Mouse (Mus musculus) limb, embryonic 11.5 days (tissue): ENCODE measurements at regions not wholly inside any gene's neighbourhood (a gene's known extent, or its start where the extent isn't known, plus 50 kb on each side); places are given as distances from the start of the nearest gene placed in this dataset.

ENCODE experiments used
- ATAC-seq: fragments of 200-750 bp; cut with Nextera tagmentation; 2 replicates; pipeline ENCODE4 v1.8.0; 2017; ENCODE audit warnings: low read depth; ENCODE audit not compliant: insufficient number of reproducible peaks, low FRiP score, low TSS enrichment
- DNase-seq: peaks from one replicate; pipeline ENCODE4 v3.0.0-alpha.2; 2015; ENCODE audit warnings: low spot score
- H3K27ac ChIP-seq: fragments of 300-500 bp; sonication (generic); replicated peaks from 2 replicates; pipeline ENCODE4 v1.5.1; 2014; ENCODE audit warnings: low read depth, mild to moderate bottlenecking, low read length
- H3K27me3 ChIP-seq: fragments of 300-500 bp; sonication (generic); 2 replicates; pipeline ENCODE4 v1.6.1; 2014; ENCODE audit warnings: mild to moderate bottlenecking, low read length, mixed read lengths; ENCODE audit not compliant: control insufficient read depth, insufficient read depth
- H3K36me3 ChIP-seq: fragments of 300-500 bp; sonication (generic); 2 replicates; pipeline ENCODE4 v1.6.1; 2014; ENCODE audit warnings: mild to moderate bottlenecking, low read length, moderate library complexity, mixed read lengths; ENCODE audit not compliant: control insufficient read depth, insufficient read depth
- H3K4me1 ChIP-seq: fragments of 300-500 bp; sonication (generic); 2 replicates; pipeline ENCODE4 v1.6.1; 2014; ENCODE audit warnings: low read length, mixed read lengths; ENCODE audit not compliant: control insufficient read depth, insufficient read depth
- H3K4me2 ChIP-seq: fragments of 300-500 bp; sonication (generic); 2 replicates; pipeline ENCODE4 v1.6.1; 2014; ENCODE audit warnings: low read depth, mild to moderate bottlenecking, moderate library complexity; ENCODE audit not compliant: severe bottlenecking
- H3K4me3 ChIP-seq: fragments of 300-500 bp; sonication (generic); 2 replicates; pipeline ENCODE4 v1.5.1; 2014; ENCODE audit warnings: low read depth, low read length
- H3K9ac ChIP-seq: fragments of 300-500 bp; sonication (generic); 2 replicates; pipeline ENCODE4 v1.6.1; 2014; ENCODE audit warnings: mild to moderate bottlenecking, low read length
- H3K9me3 ChIP-seq: fragments of 300-500 bp; sonication (generic); 2 replicates; pipeline ENCODE4 v1.6.1; 2016; ENCODE audit warnings: low read length; ENCODE audit not compliant: control insufficient read depth
- WGBS: fragments of 180-500 bp; shearing (Covaris S2); extraction: QIAGEN DNeasy Blood & Tissue Kit; methylation state at CpG from one replicate; pipeline ENCODE4 v1.1.7; 2014; 5-methylcytosine and 5-hydroxymethylcytosine counted together

GRCm38 (mm10) chr4:11903861-11904260 is 77.2 kb downstream of the Gm10604 start:
- Histone ChIP-seq H3K4me3 (no peak overlapping the region), H3K27ac (no peak overlapping the region), H3K4me2 (no peak overlapping the region), H3K9me3 (no peaks in the 10 kb centered on the region), H3K36me3 (no peaks in the 10 kb centered on the region), H3K4me1 (no peaks in the 10 kb centered on the region), H3K27me3 (no peaks in the 10 kb centered on the region), H3K9ac (no peak overlapping the region)
- 95% methylated on average over 1 of the region's 1 CpGs for WGBS
- no peak for DNase-seq
- no peak for ATAC-seq

DNA sequence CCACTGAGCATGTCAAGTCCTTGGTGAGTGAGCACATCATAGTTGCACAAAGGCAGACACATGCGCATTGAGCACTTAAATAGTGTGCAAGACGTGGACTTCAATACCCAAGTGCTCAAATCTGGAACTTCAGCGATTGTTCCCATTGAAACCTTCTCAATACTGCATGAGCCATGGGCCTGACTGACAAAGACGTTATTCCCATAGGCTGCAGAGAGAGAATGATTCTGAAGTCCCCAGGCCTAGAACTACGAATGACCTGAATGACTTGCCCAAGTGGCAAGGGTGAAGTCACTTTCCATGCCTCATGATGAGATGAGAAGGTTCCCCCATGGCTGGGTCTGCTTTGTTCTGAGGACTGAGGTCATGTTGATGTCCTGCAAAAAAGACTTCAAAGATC is 77.7 kb downstream of the Gm10604 start:
- Histone ChIP-seq H3K4me2 (no peak overlapping the region), H3K27ac (no peak overlapping the region)

DNA sequence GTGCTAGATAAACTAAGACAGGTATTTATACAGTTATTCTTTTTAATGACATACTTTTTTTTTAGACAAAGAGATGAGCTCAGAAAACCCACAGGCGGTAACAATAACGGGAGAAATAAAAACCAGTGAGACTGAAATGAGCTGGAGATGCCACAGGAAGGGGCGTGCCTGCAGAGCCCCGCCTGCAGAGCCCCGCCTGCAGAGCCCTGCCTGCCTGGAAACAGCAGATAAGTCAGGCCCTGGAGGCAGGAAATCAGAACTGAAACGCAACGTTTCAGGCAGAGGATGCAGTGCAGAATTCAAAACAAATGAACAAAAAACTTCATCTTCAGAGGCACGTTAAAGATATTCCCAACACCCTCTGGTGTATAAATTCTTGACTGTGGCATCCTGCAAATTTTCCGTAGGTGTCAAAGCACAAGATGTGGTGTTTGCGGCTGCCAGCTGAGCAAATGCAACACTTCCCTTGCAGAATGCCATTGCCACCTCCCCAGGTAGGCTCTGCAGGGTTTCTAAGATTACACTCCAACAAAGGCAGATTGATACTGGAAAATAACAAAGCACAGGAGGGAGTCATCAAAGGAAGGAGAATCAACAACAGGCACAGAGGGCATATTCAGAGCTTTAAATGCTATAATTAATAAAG is 81.0 kb downstream of the Gm10604 start:
- ATAC-seq = no peak
- Histone ChIP-seq H3K4me2 (no peak overlapping the region), H3K9me3 (no peaks in the 10 kb centered on the region), H3K27me3 (no peaks in the 10 kb centered on the region), H3K27ac (no peak overlapping the region), H3K36me3 (no peaks in the 10 kb centered on the region), H3K4me1 (no peaks in the 10 kb centered on the region), H3K4me3 (no peak overlapping the region), H3K9ac (no peak overlapping the region)
- WGBS = 12% methylated on average over 10 of the region's 10 CpGs
- no peak for DNase-seq

More for the DNA sequence above, 77.7 kb downstream of the Gm10604 start:
- H3K4me3 ChIP-seq = no peak overlapping the region
- no peak overlapping the region for H3K9ac ChIP-seq
- no peaks in the 10 kb centered on the region for H3K4me1 ChIP-seq
- no peak for ATAC-seq
- no peak for DNase-seq
- no peaks in the 10 kb centered on the region for H3K9me3 ChIP-seq
- no peaks in the 10 kb centered on the region for H3K36me3 ChIP-seq
- H3K27me3 ChIP-seq = no peaks in the 10 kb centered on the region
- WGBS = 93% methylated on average over 5 of the region's 5 CpGs

DNA sequence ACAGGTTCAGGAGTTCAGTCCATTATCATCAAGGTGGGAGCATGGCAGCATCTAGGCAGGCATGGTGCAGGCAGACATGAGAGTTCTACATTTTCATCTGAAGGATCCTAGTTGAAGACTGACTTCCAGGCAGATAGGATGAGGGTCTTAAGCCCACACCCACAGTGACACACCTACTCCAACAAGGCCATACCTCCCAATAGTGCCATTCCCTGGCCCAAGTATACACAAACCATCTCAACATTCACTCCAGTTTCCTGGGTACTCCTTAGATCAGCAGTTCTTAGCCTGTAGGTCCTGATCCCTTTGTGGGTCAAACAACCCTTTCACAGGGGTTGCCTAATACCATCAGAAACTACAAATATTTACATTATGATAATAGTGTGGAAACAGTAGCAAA is 83.8 kb downstream of the Gm10604 start:
- Histone ChIP-seq H3K4me2 (no peak overlapping the region), H3K36me3 (no peaks in the 10 kb centered on the region), H3K4me3 (no peak overlapping the region), H3K27me3 (no peaks in the 10 kb centered on the region), H3K9me3 (no peaks in the 10 kb centered on the region), H3K9ac (no peak overlapping the region), H3K27ac (no peak overlapping the region), H3K4me1 (no peaks in the 10 kb centered on the region)
- ATAC-seq = no peak
- no peak for DNase-seq

DNA sequence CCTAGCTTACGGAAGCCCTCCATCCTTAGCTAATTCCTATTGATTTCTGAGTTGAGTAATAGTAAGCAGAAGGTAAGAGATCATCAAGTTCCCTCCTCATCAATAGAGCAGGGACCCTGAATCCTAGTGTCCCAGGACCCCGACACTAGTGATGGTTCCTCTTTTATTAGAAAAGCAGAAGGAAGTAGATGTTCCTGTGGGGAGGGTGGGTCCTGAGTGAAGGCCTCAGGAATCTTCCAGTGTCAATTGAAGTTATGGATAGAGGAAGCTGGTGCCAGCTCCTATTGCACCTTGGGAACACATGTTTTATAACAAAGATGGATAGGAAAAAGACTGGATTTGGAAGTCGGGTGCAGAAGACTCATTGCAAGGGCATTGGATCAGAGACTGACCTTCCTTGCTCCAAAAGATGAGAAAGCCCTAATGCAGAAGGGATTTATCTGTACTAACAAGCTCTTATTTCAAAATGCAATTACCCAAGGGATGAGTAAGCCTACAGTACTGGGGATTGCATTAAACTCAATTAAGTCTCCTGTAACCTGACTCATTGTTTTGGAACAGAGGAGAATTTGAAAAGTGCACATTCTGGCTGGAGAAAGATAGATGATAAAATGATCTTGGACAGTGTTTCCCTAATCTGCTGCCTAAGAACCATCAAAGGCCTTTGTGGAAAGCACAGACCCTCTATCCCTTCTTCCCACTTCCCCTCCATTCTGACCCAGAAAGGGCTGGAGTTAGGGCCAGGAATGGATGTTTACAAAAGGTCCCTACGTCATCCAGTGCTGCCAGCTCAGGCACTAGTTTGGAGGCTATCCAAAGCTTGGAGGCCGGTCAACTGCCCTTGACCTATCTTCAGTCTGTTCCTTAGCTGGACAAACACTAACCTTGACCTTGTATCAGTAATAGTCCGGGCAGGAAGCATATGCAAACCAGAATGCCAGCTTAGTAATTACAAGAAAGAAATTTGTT is 84.9 kb downstream of the Gm10604 start:
- Histone ChIP-seq H3K9me3 (no peaks in the 10 kb centered on the region), H3K4me1 (no peaks in the 10 kb centered on the region), H3K27me3 (no peaks in the 10 kb centered on the region), H3K4me2 (no peak overlapping the region), H3K36me3 (no peaks in the 10 kb centered on the region), H3K9ac (no peak overlapping the region), H3K4me3 (no peak overlapping the region), H3K27ac (no peak overlapping the region)
- ATAC-seq (no peak), DNase-seq (no peak)
- WGBS = 85% methylated on average over 6 of the region's 6 CpGs

DNA sequence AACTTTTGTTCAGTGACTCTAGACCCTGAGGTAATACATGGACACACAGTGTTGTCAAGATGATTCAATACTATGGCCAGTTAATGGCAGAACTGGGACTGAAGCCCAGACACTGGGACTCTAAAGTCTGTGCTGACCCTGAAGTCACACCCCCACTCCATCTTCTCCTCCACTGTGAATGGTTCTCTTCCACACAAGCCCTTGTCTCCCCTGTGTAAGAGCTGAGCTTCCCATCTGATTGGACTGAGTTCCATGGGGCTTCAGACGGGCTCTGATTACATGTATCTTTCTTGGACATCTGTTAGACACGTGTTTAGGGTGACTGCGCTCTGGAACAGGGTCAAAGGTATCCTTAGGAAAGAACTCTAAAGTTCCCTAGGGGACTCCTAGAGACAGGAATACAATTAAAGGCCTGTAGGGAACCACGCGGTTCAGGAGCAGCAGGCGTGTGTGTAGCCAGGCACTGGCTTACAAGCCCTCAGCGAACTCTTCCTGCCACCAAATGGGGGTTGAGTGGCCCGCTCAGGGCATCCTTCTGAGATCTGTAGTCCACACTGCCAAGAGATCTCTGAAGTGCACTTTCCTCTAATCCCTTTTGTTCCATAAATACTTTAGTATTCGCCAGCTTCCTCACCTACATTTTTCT is 87.4 kb downstream of the Gm10604 start:
- WGBS = 57% methylated on average over 9 of the region's 9 CpGs
- H3K27me3 ChIP-seq = no peaks in the 10 kb centered on the region
- ATAC-seq (no peak), DNase-seq (no peak)
- H3K4me3 ChIP-seq = no peak overlapping the region
- H3K9me3 ChIP-seq = no peaks in the 10 kb centered on the region
- no peak overlapping the region for H3K4me2 ChIP-seq
- no peak overlapping the region for H3K9ac ChIP-seq
- no peaks in the 10 kb centered on the region for H3K36me3 ChIP-seq
- no peaks in the 10 kb centered on the region for H3K4me1 ChIP-seq
- H3K27ac ChIP-seq = no peak overlapping the region

- ATAC-seq (no peak), DNase-seq (no peak)
- WGBS = 86% methylated on average over 6 of the region's 6 CpGs
- no peaks in the 10 kb centered on the region for H3K9me3 ChIP-seq
- no peaks in the 10 kb centered on the region for H3K27me3 ChIP-seq
- H3K4me3 ChIP-seq = no peak overlapping the region
- H3K4me1 ChIP-seq = peaks cover 8% of the 10 kb centered on the region
- H3K9ac ChIP-seq = no peak overlapping the region
- H3K36me3 ChIP-seq = no peaks in the 10 kb centered on the region
- H3K27ac ChIP-seq = no peak overlapping the region
- H3K4me2 ChIP-seq = no peak overlapping the region
Measured at GRCm38 (mm10) chr4:11889039-11889600, 91.9 kb downstream of the Gm10604 start.

- no peaks in the 10 kb centered on the region for H3K27me3 ChIP-seq
- H3K4me2 ChIP-seq = no peak overlapping the region
- H3K9me3 ChIP-seq = no peaks in the 10 kb centered on the region
- WGBS = 10% methylated on average over 1 of the region's 1 CpGs
- no peak overlapping the region for H3K9ac ChIP-seq
- peaks cover 8% of the 10 kb centered on the region for H3K4me1 ChIP-seq
- H3K36me3 ChIP-seq = no peaks in the 10 kb centered on the region
- ATAC-seq (no peak), DNase-seq (no peak)
- no peak overlapping the region for H3K4me3 ChIP-seq
- H3K27ac ChIP-seq = no peak overlapping the region
Measured at GRCm38 (mm10) chr4:11887377-11887776, 93.7 kb downstream of the Gm10604 start.
